Mouse (Mus musculus): ENCODE data around the gene Sh3bp5. TPM values are rescaled to one million over a fixed set of nuclear protein-coding genes. Genes with fewer than 3 reads are reported as not detected.

Sh3bp5 gene
- polyA plus RNA-seq, 1 experiment from 2014 or later: 9.9 TPM

DNA sequence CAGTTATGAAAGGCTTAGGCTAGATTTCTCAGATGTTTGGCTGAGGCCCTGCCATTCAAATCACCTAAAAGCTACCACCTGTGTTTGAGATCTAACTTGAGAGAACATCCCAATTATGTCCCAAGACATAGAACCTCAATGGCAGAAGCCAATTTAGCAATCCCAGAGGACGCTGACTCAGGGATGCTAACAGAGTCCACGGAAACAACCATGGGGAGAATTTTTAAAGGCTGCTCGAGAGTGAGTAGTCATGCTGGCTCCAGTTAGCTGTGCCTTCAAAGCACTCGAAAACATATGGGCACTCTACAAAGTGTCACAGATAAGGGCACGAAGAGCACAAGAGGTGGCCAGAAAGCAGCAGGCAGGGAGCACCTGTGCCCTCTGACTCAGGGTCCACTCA lies 43.6 kb downstream of the Sh3bp5 start:
- H3K27ac ChIP-seq (replicated peaks): no peak overlapping the region
- no peak overlapping the region for H3K9ac ChIP-seq (ENCODE audit: low read length)
- H3K27me3 ChIP-seq (ENCODE audit: control insufficient read depth, insufficient read depth, low read length): no peaks in the 10 kb centered on the region
- H3K36me3 ChIP-seq (ENCODE audit: control insufficient read depth, insufficient read depth, low read length): no peaks in the 10 kb centered on the region
- H3K4me1 ChIP-seq (replicated peaks; ENCODE audit: control insufficient read depth, insufficient read depth): no peaks in the 10 kb centered on the region
- DNase-seq (ENCODE audit: low spot score): no peak
- 77% methylated on average over 5 of the region's 5 CpGs for WGBS
- ATAC-seq (ENCODE audit: low FRiP score, low TSS enrichment): no peak
- TF ChIP-seq CTCF (IDR thresholded peaks at IDR 0.05; ENCODE audit: low read depth): no peak
- no peak for TF ChIP-seq EP300 (optimal IDR thresholded peaks at IDR 0.05)
- no peaks in the 10 kb centered on the region for H3K9me3 ChIP-seq (ENCODE audit: control insufficient read depth, low read length)
- H3K4me2 ChIP-seq (replicated peaks; ENCODE audit: low read depth): no peak overlapping the region
- H3K4me3 ChIP-seq (ENCODE audit: low read depth, low read length): no peak overlapping the region

DNA sequence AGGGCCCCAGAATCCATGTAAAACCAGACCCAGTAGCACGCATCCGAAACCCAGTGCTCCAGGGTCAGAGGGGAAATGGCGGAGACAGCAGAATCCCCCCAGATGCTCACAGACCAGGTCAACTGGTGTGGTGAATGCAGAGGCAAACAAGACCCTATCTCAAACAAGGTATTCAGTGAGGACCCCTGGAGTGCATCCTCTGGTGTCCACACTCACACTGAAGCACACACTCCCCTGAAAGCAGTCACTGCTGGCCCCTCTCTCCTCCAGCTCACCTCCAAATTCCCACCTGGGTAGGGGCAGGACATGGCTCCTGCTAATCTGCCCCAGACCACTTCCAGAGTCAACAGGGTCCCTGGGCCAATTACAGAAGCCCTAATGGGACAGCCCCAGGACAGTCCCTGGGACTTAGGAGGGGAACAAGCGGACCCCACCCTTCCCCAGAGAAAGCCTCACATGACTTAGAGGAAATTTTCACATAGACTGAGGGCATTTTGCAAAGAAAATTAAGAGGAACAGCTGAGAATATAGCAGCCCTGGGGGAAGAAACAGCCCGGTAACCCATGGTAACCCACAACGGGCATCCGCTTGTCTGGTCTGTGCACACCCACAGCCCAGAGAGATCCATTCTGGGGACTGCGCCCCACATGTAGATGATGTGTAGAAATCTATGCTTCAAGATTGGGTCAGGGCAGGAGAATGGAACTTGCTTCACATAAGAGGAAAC lies 46.3 kb downstream of the Sh3bp5 start:
- no peak overlapping the region for H3K9ac ChIP-seq (ENCODE audit: low read length)
- no peak overlapping the region for H3K4me2 ChIP-seq (replicated peaks; ENCODE audit: low read depth)
- 90% methylated on average over 8 of the region's 8 CpGs for WGBS
- no peak for ATAC-seq (ENCODE audit: low FRiP score, low TSS enrichment)
- no peak for DNase-seq (ENCODE audit: low spot score)
- H3K27me3 ChIP-seq (ENCODE audit: control insufficient read depth, insufficient read depth, low read length): no peaks in the 10 kb centered on the region
- no peaks in the 10 kb centered on the region for H3K4me1 ChIP-seq (replicated peaks; ENCODE audit: control insufficient read depth, insufficient read depth)
- no peak overlapping the region for H3K27ac ChIP-seq (replicated peaks)
- TF ChIP-seq CTCF (IDR thresholded peaks at IDR 0.05; ENCODE audit: low read depth): no peak
- no peak for TF ChIP-seq EP300 (optimal IDR thresholded peaks at IDR 0.05)
- H3K4me3 ChIP-seq (ENCODE audit: low read depth, low read length): no peak overlapping the region
- no peaks in the 10 kb centered on the region for H3K9me3 ChIP-seq (ENCODE audit: control insufficient read depth, low read length)
- H3K36me3 ChIP-seq (ENCODE audit: control insufficient read depth, insufficient read depth, low read length): no peaks in the 10 kb centered on the region

DNA sequence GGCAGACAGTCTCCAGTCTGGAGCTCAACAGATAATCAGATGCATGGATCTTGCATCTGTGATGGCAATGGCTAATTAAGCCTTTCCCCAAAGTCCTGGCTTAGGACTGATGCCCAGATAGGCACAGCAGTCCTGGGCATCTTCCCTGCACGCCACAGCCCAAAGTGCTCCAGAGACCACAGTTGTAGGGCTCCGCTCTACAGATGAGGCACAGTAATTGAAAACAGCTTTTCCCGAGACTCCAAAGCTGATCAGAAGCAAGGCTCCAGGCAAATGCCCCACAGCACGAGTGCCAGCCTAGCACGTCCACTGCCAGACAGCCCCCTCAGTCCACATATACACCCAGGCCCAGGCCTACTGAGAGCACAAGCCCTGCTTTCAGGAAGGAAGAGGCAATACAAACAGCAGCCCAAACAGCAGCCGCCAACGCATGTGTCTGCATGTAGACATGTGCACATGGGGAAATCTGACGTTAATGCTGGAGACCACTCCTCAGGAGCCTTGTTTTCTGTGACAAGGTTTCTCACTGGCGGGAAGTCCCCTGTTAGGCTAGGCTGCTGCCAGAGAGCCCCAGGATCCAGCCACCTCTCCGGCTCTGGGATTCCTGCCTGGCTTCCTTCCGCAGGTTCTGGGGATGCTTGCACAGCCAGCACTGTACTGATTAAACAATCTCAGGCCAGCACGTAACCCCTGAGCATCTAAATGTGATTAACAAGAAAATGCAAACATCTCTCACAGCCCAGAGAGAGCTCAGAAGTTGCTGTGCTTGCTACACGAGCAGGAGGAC lies 47.6 kb downstream of the Sh3bp5 start:
- Histone ChIP-seq H3K27me3 (ENCODE audit: control insufficient read depth, insufficient read depth, low read length) (no peaks in the 10 kb centered on the region), H3K4me1 (replicated peaks; ENCODE audit: control insufficient read depth, insufficient read depth) (no peaks in the 10 kb centered on the region), H3K9me3 (ENCODE audit: control insufficient read depth, low read length) (no peaks in the 10 kb centered on the region), H3K27ac (replicated peaks) (no peak overlapping the region), H3K4me3 (ENCODE audit: low read depth, low read length) (no peak overlapping the region), H3K9ac (ENCODE audit: low read length) (no peak overlapping the region), H3K4me2 (replicated peaks; ENCODE audit: low read depth) (no peak overlapping the region), H3K36me3 (ENCODE audit: control insufficient read depth, insufficient read depth, low read length) (no peaks in the 10 kb centered on the region)
- TF ChIP-seq CTCF (IDR thresholded peaks at IDR 0.05; ENCODE audit: low read depth) (no peak), EP300 (optimal IDR thresholded peaks at IDR 0.05) (no peak)
- DNase-seq (ENCODE audit: low spot score) (no peak), ATAC-seq (ENCODE audit: low FRiP score, low TSS enrichment) (no peak)
- WGBS: 62% methylated on average over 13 of the region's 13 CpGs

DNA sequence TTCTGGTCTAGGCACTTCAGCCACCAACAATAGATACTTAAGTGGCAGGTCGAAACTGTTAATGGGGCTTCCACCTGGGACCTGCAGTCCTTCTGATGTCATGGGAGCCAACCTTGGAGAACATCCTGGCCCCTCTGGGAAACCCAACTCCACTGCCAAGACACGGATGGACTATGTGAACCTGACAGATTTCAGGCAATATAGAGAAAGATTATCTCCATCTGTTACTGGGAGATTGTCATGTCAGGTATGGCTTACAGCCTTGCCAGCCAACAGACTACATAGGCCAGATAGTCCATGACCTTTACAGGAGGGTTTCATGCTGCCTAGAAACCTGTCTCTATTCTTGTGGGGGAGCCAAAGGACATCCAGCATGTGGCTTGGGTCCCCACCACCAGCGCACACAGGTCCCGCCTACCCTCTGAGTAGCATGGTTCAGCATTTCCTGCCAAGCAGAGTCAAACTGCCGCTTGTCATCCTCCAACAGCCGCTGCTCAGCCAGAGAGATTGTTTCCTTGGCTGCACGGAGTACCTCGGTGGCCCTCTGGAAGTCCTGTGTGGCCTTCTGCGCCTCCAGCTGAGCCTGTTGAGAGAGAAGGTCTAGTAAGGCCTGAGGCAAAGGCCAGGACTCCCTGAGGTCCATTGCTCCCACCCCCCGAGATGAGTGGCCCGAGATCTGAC lies 48.4 kb downstream of the Sh3bp5 start:
- Histone ChIP-seq H3K4me3 (ENCODE audit: low read depth, low read length) (no peak overlapping the region), H3K9me3 (ENCODE audit: control insufficient read depth, low read length) (no peaks in the 10 kb centered on the region), H3K36me3 (ENCODE audit: control insufficient read depth, insufficient read depth, low read length) (no peaks in the 10 kb centered on the region), H3K4me2 (replicated peaks; ENCODE audit: low read depth) (no peak overlapping the region), H3K4me1 (replicated peaks; ENCODE audit: control insufficient read depth, insufficient read depth) (no peaks in the 10 kb centered on the region), H3K27ac (replicated peaks) (no peak overlapping the region), H3K27me3 (ENCODE audit: control insufficient read depth, insufficient read depth, low read length) (no peaks in the 10 kb centered on the region), H3K9ac (ENCODE audit: low read length) (no peak overlapping the region)
- ATAC-seq (ENCODE audit: low FRiP score, low TSS enrichment) (no peak), DNase-seq (ENCODE audit: low spot score) (no peak)
- 72% methylated on average over 11 of the region's 11 CpGs for WGBS
- TF ChIP-seq CTCF (IDR thresholded peaks at IDR 0.05; ENCODE audit: low read depth): no peak
- no peak for TF ChIP-seq EP300 (optimal IDR thresholded peaks at IDR 0.05)

DNA sequence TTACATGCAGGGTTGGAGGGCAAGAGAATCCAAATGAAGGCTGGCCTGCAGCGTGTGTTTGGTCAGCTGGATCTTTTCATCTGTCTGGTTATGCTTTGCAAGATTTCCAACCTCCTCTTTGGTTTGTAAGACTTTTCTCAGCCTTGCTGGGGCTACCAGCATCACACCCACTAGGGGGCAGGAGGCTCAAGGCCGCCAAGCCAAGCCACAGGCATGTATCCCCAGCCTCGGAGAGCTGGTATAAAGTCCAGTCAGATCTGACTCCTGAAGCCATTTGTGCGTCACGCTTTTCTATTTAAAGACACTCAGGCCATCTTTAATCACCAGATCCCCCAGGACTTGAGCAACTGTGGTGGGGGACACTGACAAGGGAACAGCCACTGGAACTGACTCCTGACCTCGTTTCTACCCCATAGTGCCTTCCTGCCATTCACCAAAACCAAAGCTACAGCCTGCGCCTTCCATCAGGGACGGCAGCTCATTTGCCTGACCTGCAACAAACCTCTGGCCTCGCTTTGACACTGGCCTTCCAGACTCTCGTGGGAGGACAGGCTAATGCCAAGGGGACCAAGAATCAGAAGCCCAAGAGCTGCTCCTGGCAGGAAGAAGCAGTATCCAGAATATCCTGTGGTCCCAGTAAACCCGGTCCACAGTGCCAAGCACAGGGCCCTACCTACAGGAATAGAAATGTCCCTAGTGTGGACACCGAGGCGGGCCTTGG lies 49.7 kb downstream of the Sh3bp5 start:
- H3K27ac ChIP-seq (replicated peaks): peak overlapping the region; percentile 31; the same call in 1 of the 2 replicates
- ATAC-seq (ENCODE audit: low FRiP score, low TSS enrichment) (peak; percentile 88), DNase-seq (ENCODE audit: low spot score) (peak; percentile 85)
- no peaks in the 10 kb centered on the region for H3K9me3 ChIP-seq (ENCODE audit: control insufficient read depth, low read length)
- no peaks in the 10 kb centered on the region for H3K36me3 ChIP-seq (ENCODE audit: control insufficient read depth, insufficient read depth, low read length)
- H3K4me1 ChIP-seq (replicated peaks; ENCODE audit: control insufficient read depth, insufficient read depth): no peaks in the 10 kb centered on the region
- H3K9ac ChIP-seq (ENCODE audit: low read length): no peak overlapping the region
- no peak overlapping the region for H3K4me2 ChIP-seq (replicated peaks; ENCODE audit: low read depth)
- H3K27me3 ChIP-seq (ENCODE audit: control insufficient read depth, insufficient read depth, low read length): no peaks in the 10 kb centered on the region
- no peak overlapping the region for H3K4me3 ChIP-seq (ENCODE audit: low read depth, low read length)
- TF ChIP-seq CTCF (IDR thresholded peaks at IDR 0.05; ENCODE audit: low read depth) (peak; percentile 98), EP300 (optimal IDR thresholded peaks at IDR 0.05) (no peak)
- WGBS: 44% methylated on average over 13 of the region's 13 CpGs
